Mouse (Mus musculus): ENCODE results near the gene Mab21l3. TPM values are rescaled to one million over a fixed set of nuclear protein-coding genes. Genes with fewer than 3 reads are reported as not detected.

The Mab21l3 gene
- polyA plus RNA-seq, 1 experiment from 2014 or later: 0.34 TPM

GRCm38 (mm10) chr3:101811931-101812330, 36.8 kb downstream of the Mab21l3 start:
- DNase-seq (ENCODE audit: low spot score, missing footprints) (no peak), ATAC-seq (ENCODE audit: low FRiP score) (no peak)
- H3K4me3 ChIP-seq (ENCODE audit: low read depth, low read length): no peak overlapping the region
- no peaks in the 10 kb centered on the region for H3K27me3 ChIP-seq (ENCODE audit: control insufficient read depth, insufficient read depth, low read length)
- no peaks in the 10 kb centered on the region for H3K9me3 ChIP-seq (ENCODE audit: control insufficient read depth, low read length)
- H3K27ac ChIP-seq (ENCODE audit: low read depth, low read length): no peak overlapping the region
- H3K4me2 ChIP-seq: no peak overlapping the region
- WGBS: 72% methylated on average over 4 of the region's 4 CpGs
- H3K36me3 ChIP-seq (ENCODE audit: control insufficient read depth, insufficient read depth, low read length): no peaks in the 10 kb centered on the region
- H3K9ac ChIP-seq (ENCODE audit: low read length): no peak overlapping the region
- H3K4me1 ChIP-seq (ENCODE audit: control insufficient read depth, insufficient read depth, low read length): no peaks in the 10 kb centered on the region

GRCm38 (mm10) chr3:101807646-101808045, 41.1 kb downstream of the Mab21l3 start:
- H3K4me2 ChIP-seq: no peak overlapping the region
- peaks cover 8% of the 10 kb centered on the region for H3K4me1 ChIP-seq (ENCODE audit: control insufficient read depth, insufficient read depth, low read length)
- DNase-seq (ENCODE audit: low spot score, missing footprints) (no peak), ATAC-seq (ENCODE audit: low FRiP score) (no peak)
- no peaks in the 10 kb centered on the region; the same call in 1 of the 2 replicates for H3K27me3 ChIP-seq (ENCODE audit: control insufficient read depth, insufficient read depth, low read length)
- H3K9me3 ChIP-seq (ENCODE audit: control insufficient read depth, low read length): no peaks in the 10 kb centered on the region
- H3K4me3 ChIP-seq (ENCODE audit: low read depth, low read length): no peak overlapping the region
- H3K36me3 ChIP-seq (ENCODE audit: control insufficient read depth, insufficient read depth, low read length): no peaks in the 10 kb centered on the region
- peak overlapping the region; percentile 33; the same call in 1 of the 2 replicates for H3K9ac ChIP-seq (ENCODE audit: low read length)
- WGBS: 88% methylated on average over 6 of the region's 6 CpGs
- H3K27ac ChIP-seq (ENCODE audit: low read depth, low read length): no peak overlapping the region

GRCm38 (mm10) chr3:101806941-101807340, 41.8 kb downstream of the Mab21l3 start:
- Histone ChIP-seq H3K27me3 (ENCODE audit: control insufficient read depth, insufficient read depth, low read length) (no peaks in the 10 kb centered on the region; the same call in 1 of the 2 replicates), H3K4me1 (ENCODE audit: control insufficient read depth, insufficient read depth, low read length) (peaks cover 8% of the 10 kb centered on the region), H3K4me2 (no peak overlapping the region), H3K9me3 (ENCODE audit: control insufficient read depth, low read length) (no peaks in the 10 kb centered on the region), H3K27ac (ENCODE audit: low read depth, low read length) (no peak overlapping the region), H3K9ac (ENCODE audit: low read length) (peak overlapping the region; percentile 27; the same call in 1 of the 2 replicates), H3K4me3 (ENCODE audit: low read depth, low read length) (no peak overlapping the region), H3K36me3 (ENCODE audit: control insufficient read depth, insufficient read depth, low read length) (no peaks in the 10 kb centered on the region)
- DNase-seq (ENCODE audit: low spot score, missing footprints) (no peak), ATAC-seq (ENCODE audit: low FRiP score) (no peak)
- WGBS: 57% methylated on average over 4 of the region's 4 CpGs

GRCm38 (mm10) chr3:101806149-101806548, 42.6 kb downstream of the Mab21l3 start:
- DNase-seq (ENCODE audit: low spot score, missing footprints): peak; percentile 98
- Histone ChIP-seq H3K27ac (ENCODE audit: low read depth, low read length) (no peak overlapping the region), H3K36me3 (ENCODE audit: control insufficient read depth, insufficient read depth, low read length) (no peaks in the 10 kb centered on the region), H3K27me3 (ENCODE audit: control insufficient read depth, insufficient read depth, low read length) (no peaks in the 10 kb centered on the region; the same call in 1 of the 2 replicates), H3K4me2 (no peak overlapping the region), H3K4me1 (ENCODE audit: control insufficient read depth, insufficient read depth, low read length) (peaks cover 8% of the 10 kb centered on the region), H3K9ac (ENCODE audit: low read length) (no peak overlapping the region), H3K9me3 (ENCODE audit: control insufficient read depth, low read length) (no peaks in the 10 kb centered on the region), H3K4me3 (ENCODE audit: low read depth, low read length) (no peak overlapping the region)
- peak; percentile 88 for ATAC-seq (ENCODE audit: low FRiP score)
- WGBS: 9% methylated on average over 16 of the region's 16 CpGs

- H3K4me3 ChIP-seq (ENCODE audit: low read depth, low read length): no peak overlapping the region
- no peaks in the 10 kb centered on the region; the same call in 1 of the 2 replicates for H3K27me3 ChIP-seq (ENCODE audit: control insufficient read depth, insufficient read depth, low read length)
- no peak overlapping the region for H3K4me2 ChIP-seq
- H3K36me3 ChIP-seq (ENCODE audit: control insufficient read depth, insufficient read depth, low read length): no peaks in the 10 kb centered on the region
- H3K27ac ChIP-seq (ENCODE audit: low read depth, low read length): no peak overlapping the region
- H3K4me1 ChIP-seq (ENCODE audit: control insufficient read depth, insufficient read depth, low read length): peaks cover 8% of the 10 kb centered on the region
- 21% methylated on average over 13 of the region's 13 CpGs for WGBS
- DNase-seq (ENCODE audit: low spot score, missing footprints): no peak
- H3K9ac ChIP-seq (ENCODE audit: low read length): no peak overlapping the region
- no peaks in the 10 kb centered on the region for H3K9me3 ChIP-seq (ENCODE audit: control insufficient read depth, low read length)
- peak; percentile 63 for ATAC-seq (ENCODE audit: low FRiP score)
These were observed 43.2 kb downstream of the Mab21l3 start for GRCm38 (mm10) chr3:101805562-101806004.

- H3K9ac ChIP-seq (ENCODE audit: low read length): no peak overlapping the region
- H3K9me3 ChIP-seq (ENCODE audit: control insufficient read depth, low read length): no peaks in the 10 kb centered on the region
- H3K4me1 ChIP-seq (ENCODE audit: control insufficient read depth, insufficient read depth, low read length): peaks cover 8% of the 10 kb centered on the region
- no peak overlapping the region for H3K27ac ChIP-seq (ENCODE audit: low read depth, low read length)
- H3K27me3 ChIP-seq (ENCODE audit: control insufficient read depth, insufficient read depth, low read length): no peaks in the 10 kb centered on the region; the same call in 1 of the 2 replicates
- H3K4me2 ChIP-seq: no peak overlapping the region
- ATAC-seq (ENCODE audit: low FRiP score) (no peak), DNase-seq (ENCODE audit: low spot score, missing footprints) (peak; percentile 93)
- no peak overlapping the region for H3K4me3 ChIP-seq (ENCODE audit: low read depth, low read length)
- H3K36me3 ChIP-seq (ENCODE audit: control insufficient read depth, insufficient read depth, low read length): no peaks in the 10 kb centered on the region
- 41% methylated on average over 11 of the region's 11 CpGs for WGBS
These were observed 43.7 kb downstream of the Mab21l3 start for GRCm38 (mm10) chr3:101804971-101805561.

GRCm38 (mm10) chr3:101804331-101804730, 44.4 kb downstream of the Mab21l3 start:
- DNase-seq (ENCODE audit: low spot score, missing footprints) (no peak), ATAC-seq (ENCODE audit: low FRiP score) (no peak)
- Histone ChIP-seq H3K4me1 (ENCODE audit: control insufficient read depth, insufficient read depth, low read length) (peaks cover 8% of the 10 kb centered on the region), H3K9me3 (ENCODE audit: control insufficient read depth, low read length) (no peaks in the 10 kb centered on the region), H3K27me3 (ENCODE audit: control insufficient read depth, insufficient read depth, low read length) (no peaks in the 10 kb centered on the region; the same call in 1 of the 2 replicates), H3K9ac (ENCODE audit: low read length) (no peak overlapping the region), H3K4me3 (ENCODE audit: low read depth, low read length) (no peak overlapping the region), H3K36me3 (ENCODE audit: control insufficient read depth, insufficient read depth, low read length) (no peaks in the 10 kb centered on the region), H3K27ac (ENCODE audit: low read depth, low read length) (no peak overlapping the region), H3K4me2 (no peak overlapping the region)
- WGBS: 71% methylated on average over 6 of the region's 6 CpGs

- Histone ChIP-seq H3K9me3 (ENCODE audit: control insufficient read depth, low read length) (no peaks in the 10 kb centered on the region), H3K4me3 (ENCODE audit: low read depth, low read length) (no peak overlapping the region), H3K27me3 (ENCODE audit: control insufficient read depth, insufficient read depth, low read length) (no peaks in the 10 kb centered on the region; the same call in 1 of the 2 replicates), H3K4me2 (no peak overlapping the region), H3K36me3 (ENCODE audit: control insufficient read depth, insufficient read depth, low read length) (no peaks in the 10 kb centered on the region), H3K27ac (ENCODE audit: low read depth, low read length) (no peak overlapping the region), H3K9ac (ENCODE audit: low read length) (no peak overlapping the region), H3K4me1 (ENCODE audit: control insufficient read depth, insufficient read depth, low read length) (peaks cover 8% of the 10 kb centered on the region)
- ATAC-seq (ENCODE audit: low FRiP score) (no peak), DNase-seq (ENCODE audit: low spot score, missing footprints) (no peak)
- WGBS: 84% methylated on average over 6 of the region's 6 CpGs
These were observed 45.0 kb downstream of the Mab21l3 start for GRCm38 (mm10) chr3:101803764-101804163.

- Histone ChIP-seq H3K9me3 (ENCODE audit: control insufficient read depth, low read length) (no peaks in the 10 kb centered on the region), H3K9ac (ENCODE audit: low read length) (no peak overlapping the region), H3K4me3 (ENCODE audit: low read depth, low read length) (no peak overlapping the region), H3K4me2 (no peak overlapping the region), H3K27me3 (ENCODE audit: control insufficient read depth, insufficient read depth, low read length) (no peaks in the 10 kb centered on the region; the same call in 1 of the 2 replicates), H3K27ac (ENCODE audit: low read depth, low read length) (no peak overlapping the region), H3K4me1 (ENCODE audit: control insufficient read depth, insufficient read depth, low read length) (peaks cover 13% of the 10 kb centered on the region), H3K36me3 (ENCODE audit: control insufficient read depth, insufficient read depth, low read length) (no peaks in the 10 kb centered on the region)
- no peak for ATAC-seq (ENCODE audit: low FRiP score)
- WGBS: 82% methylated on average over 6 of the region's 6 CpGs
- DNase-seq (ENCODE audit: low spot score, missing footprints): no peak
These were observed 46.0 kb downstream of the Mab21l3 start for GRCm38 (mm10) chr3:101802746-101803145.

Data from midbrain, embryonic 11.5 days (tissue).